Mouse (Mus musculus) ES-Bruce4 (cell line): ENCODE results near the gene Ovca2. TPM values are rescaled to one million over a fixed set of nuclear protein-coding genes. Genes with fewer than 3 reads are reported as not detected.

Source experiments
- H3K27ac ChIP-seq: 2 replicates; pipeline ENCODE4 v1.5.1; 2012; ENCODE audit warnings: low read length, inconsistent platforms; ENCODE audit not compliant: insufficient read depth
- H3K27me3 ChIP-seq: 2 replicates; pipeline ENCODE4 v1.6.1; 2012; ENCODE audit warnings: mild to moderate bottlenecking, low read length, inconsistent platforms; ENCODE audit not compliant: control insufficient read depth, poor library complexity, insufficient read depth, severe bottlenecking
- H3K36me3 ChIP-seq: 2 replicates; pipeline ENCODE4 v1.6.1; 2012; ENCODE audit warnings: inconsistent platforms, mild to moderate bottlenecking, low read length, moderate library complexity; ENCODE audit not compliant: control insufficient read depth, poor library complexity, insufficient read depth, severe bottlenecking
- H3K4me1 ChIP-seq: one replicate; pipeline ENCODE4 v1.8.1; 2011; ENCODE audit warnings: low read length; ENCODE audit not compliant: control insufficient read depth, insufficient read depth
- H3K4me3 ChIP-seq: 2 replicates; pipeline ENCODE4 v1.5.1; 2011; ENCODE audit warnings: low read depth, mild to moderate bottlenecking, low read length
- H3K9ac ChIP-seq: 2 replicates; pipeline ENCODE4 v1.6.1; 2012; ENCODE audit warnings: low read depth, mild to moderate bottlenecking, inconsistent platforms; ENCODE audit not compliant: poor library complexity, severe bottlenecking
- H3K9me3 ChIP-seq: replicated peaks from 2 replicates; pipeline ENCODE4 v1.6.1; 2012; ENCODE audit warnings: mild to moderate bottlenecking, low read length, inconsistent platforms; ENCODE audit not compliant: control insufficient read depth, poor library complexity, insufficient read depth, severe bottlenecking
- CTCF ChIP-seq: IDR thresholded peaks from one replicate; pipeline ENCODE4 v1.8.1; 2011; ENCODE audit warnings: low read depth, low read length
- EP300 ChIP-seq: IDR thresholded peaks from 2 replicates; pipeline ENCODE4 v1.6.1; 2011; ENCODE audit warnings: low read depth, low read length; ENCODE audit not compliant: insufficient read depth
- POLR2A ChIP-seq: IDR thresholded peaks from one replicate; pipeline ENCODE4 v1.8.1; 2011; ENCODE audit warnings: low read length; ENCODE audit not compliant: insufficient read depth
- polyA plus RNA-seq: library from polyadenylated mRNA; stranded (reverse); fragments of >200 nt; gene quantifications from 2 replicates; pipeline ENCODE4 v1.2.4, GENCODE M21; 2011; ENCODE audit warnings: low read depth; ENCODE audit not compliant: missing spikeins, insufficient read depth, insufficient read length

Ovca2 gene
- 13.1 and 14.2 TPM in 2 replicates for polyA plus RNA-seq

DNA sequence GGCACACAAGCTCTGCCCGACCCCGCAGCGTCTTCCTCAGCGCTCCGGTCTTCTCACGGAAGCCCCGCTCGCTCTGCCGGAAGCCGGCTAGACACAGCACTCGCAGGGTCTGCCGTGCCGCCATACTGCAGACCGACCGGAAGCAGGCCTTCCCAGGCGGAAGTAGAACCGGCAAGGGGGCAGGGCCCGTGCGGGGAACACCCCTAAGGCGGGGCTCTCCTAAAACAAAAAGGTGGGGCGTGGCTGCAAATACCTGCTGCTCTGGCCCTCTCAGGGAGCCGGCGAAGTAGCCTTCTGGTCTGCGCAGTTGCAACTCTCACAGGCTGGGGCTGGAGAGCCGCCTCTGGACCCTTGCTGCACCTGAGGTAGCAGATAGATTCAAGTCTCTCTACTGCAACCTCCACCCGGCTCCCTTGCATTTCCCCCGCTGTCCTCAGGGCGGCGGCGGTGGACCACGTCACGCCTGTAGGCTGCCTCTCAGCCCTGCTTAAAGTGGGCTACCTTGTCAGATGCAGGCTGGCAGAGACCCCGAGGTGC lies at the start of gene Ovca2:
Gene Ovca2 (minus strand): TSS at position 164 of the 537 bp plus-strand sequence.
- H3K27me3 ChIP-seq = no peaks in the 10 kb centered on the region
- H3K9ac ChIP-seq = peak within 1 kb of the TSS; percentile 71
- TF ChIP-seq CTCF (peak; percentile 63), EP300 (no peak), POLR2A (peak; percentile 78)
- no peaks in the 10 kb centered on the region for H3K9me3 ChIP-seq
- peak within 1 kb of the TSS; percentile 77 for H3K4me3 ChIP-seq
- peaks cover 14% of the 10 kb centered on the region for H3K36me3 ChIP-seq
- no peaks in the 10 kb centered on the region for H3K4me1 ChIP-seq
- no peak within 1 kb of the TSS for H3K27ac ChIP-seq

DNA sequence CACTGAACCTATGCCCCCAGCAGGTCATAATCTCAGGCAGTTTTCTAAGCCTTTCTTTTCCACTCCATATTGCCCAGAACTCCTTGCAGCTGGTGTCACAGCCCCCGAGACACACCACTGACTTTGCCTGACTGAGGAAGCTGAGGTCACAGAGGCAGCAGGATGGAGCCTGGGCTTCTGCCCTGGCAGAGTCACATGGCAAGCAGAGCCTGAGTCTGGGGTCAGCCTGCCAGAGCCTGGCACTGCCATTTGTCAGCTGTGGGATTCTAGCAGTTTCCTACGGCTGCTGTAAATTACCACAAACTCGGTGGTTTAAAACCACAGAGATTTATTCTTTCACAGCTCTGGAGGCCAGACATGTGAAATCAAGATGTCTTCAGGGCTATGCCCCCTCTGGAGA lies 49.0 kb upstream of the Ovca2 start:
- H3K9me3 ChIP-seq = no peaks in the 10 kb centered on the region
- TF ChIP-seq EP300 (no peak), CTCF (no peak), POLR2A (no peak)
- H3K4me1 ChIP-seq = no peaks in the 10 kb centered on the region
- H3K4me3 ChIP-seq = no peak overlapping the region
- no peaks in the 10 kb centered on the region for H3K36me3 ChIP-seq
- H3K27ac ChIP-seq = no peak overlapping the region
- no peaks in the 10 kb centered on the region for H3K27me3 ChIP-seq
- H3K9ac ChIP-seq = no peak overlapping the region

DNA sequence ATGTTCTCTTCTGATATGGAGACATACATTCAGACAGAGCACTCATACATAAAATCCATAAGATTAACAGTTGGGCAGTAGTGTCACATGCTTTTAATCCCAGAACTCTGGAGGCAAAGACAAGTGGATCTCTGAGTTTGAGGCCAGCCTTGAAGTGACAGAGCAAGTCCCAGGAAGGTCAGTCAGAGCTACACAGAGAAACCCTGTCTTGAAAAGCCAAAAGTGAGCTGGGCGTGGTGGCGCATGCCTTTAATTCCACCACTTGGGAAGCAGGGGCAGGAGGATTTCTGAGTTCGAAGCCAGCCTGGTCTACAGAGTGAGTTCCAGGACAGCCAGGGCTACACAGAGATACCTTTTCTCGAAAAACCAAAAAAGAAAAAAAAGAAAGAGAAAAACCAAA lies 46.2 kb upstream of the Ovca2 start:
- Histone ChIP-seq H3K36me3 (no peaks in the 10 kb centered on the region), H3K4me1 (no peaks in the 10 kb centered on the region), H3K9me3 (no peaks in the 10 kb centered on the region), H3K9ac (no peak overlapping the region), H3K27ac (no peak overlapping the region), H3K27me3 (no peaks in the 10 kb centered on the region), H3K4me3 (no peak overlapping the region)
- TF ChIP-seq POLR2A (no peak), EP300 (no peak), CTCF (no peak)

DNA sequence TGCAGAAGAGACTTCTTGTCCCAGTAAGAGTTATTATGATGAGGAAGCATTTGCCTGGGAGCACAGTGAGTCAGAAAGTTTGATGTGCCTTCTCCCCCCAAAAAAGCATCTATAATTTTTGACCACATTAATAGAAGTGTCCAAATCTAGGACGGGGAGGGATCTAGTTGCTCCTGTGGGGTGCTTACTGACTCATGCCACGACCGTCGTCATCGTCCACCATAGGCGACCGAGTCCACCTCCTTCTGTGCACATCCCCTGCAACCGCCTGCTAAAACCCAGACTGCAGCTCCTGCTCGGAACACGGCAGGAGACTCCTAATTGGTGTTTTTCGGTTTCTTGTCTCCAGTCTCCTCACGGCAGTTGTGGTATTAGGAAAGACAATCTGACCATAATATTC lies 45.4 kb upstream of the Ovca2 start:
- H3K9ac ChIP-seq = no peak overlapping the region
- H3K4me3 ChIP-seq = no peak overlapping the region
- H3K9me3 ChIP-seq = no peaks in the 10 kb centered on the region
- no peak overlapping the region for H3K27ac ChIP-seq
- H3K4me1 ChIP-seq = no peaks in the 10 kb centered on the region
- no peaks in the 10 kb centered on the region for H3K36me3 ChIP-seq
- H3K27me3 ChIP-seq = no peaks in the 10 kb centered on the region
- no peak for TF ChIP-seq POLR2A

DNA sequence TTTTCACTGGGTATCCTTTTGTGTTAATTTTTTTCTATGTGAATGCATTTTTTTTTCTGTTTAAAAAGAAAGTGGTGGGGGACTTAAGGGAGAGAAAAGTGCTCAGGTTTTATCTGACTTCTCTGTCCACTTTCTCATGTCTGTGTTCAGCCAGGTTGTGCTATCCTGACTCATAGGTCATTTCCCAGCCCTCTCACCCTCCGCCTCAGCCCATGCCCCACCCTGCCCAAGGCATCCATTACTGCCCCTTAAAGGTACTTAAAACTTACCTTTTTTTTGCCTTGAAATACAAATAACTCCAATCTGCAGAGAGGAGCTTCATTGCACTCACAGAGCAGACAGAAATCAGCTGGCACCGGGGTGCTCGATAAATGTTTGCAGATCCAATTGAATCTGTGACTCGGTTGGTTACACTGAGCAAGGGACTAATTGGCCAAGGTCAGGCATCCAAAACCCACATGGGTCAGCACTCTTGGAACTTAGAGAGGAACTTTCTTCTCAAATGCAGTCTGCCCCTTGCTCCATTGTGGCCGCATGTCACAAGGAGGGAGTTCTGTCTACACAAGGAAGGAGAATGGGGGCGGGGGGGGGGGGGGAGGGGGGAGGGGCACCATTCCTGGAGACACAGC lies 42.0 kb upstream of the Ovca2 start:
- no peaks in the 10 kb centered on the region for H3K9me3 ChIP-seq

DNA sequence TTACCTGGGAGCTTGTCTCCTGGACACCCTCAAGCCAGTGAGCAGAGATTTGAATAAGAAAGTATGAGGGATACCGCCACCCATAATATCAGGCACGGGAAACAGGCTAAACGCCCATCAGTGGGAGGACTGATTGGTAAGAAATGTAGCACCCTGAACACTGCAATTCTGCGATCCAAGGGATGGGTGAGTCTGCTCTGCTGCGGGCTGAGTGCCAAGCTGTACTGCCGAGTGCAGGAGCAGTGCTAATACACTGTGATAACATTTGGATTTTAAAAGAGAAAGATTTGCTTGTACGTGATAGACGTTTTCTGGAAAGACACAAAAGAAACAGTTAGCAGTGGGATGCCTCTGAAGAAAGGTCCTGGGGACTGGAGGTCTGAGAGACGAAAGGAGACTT lies 41.5 kb upstream of the Ovca2 start:
- Histone ChIP-seq H3K9ac (no peak overlapping the region), H3K4me3 (no peak overlapping the region), H3K27me3 (no peaks in the 10 kb centered on the region), H3K9me3 (no peaks in the 10 kb centered on the region), H3K36me3 (no peaks in the 10 kb centered on the region), H3K27ac (no peak overlapping the region), H3K4me1 (no peaks in the 10 kb centered on the region)
- TF ChIP-seq CTCF (no peak), POLR2A (no peak), EP300 (no peak)

More for the DNA sequence above, 42.0 kb upstream of the Ovca2 start:
- Histone ChIP-seq H3K4me1 (no peaks in the 10 kb centered on the region), H3K27ac (no peak overlapping the region), H3K27me3 (no peaks in the 10 kb centered on the region), H3K36me3 (no peaks in the 10 kb centered on the region), H3K9ac (no peak overlapping the region), H3K4me3 (no peak overlapping the region)
- TF ChIP-seq POLR2A (no peak), EP300 (no peak), CTCF (no peak)
